Mouse (Mus musculus): ENCODE data around the gene Ncstn.

DNA sequence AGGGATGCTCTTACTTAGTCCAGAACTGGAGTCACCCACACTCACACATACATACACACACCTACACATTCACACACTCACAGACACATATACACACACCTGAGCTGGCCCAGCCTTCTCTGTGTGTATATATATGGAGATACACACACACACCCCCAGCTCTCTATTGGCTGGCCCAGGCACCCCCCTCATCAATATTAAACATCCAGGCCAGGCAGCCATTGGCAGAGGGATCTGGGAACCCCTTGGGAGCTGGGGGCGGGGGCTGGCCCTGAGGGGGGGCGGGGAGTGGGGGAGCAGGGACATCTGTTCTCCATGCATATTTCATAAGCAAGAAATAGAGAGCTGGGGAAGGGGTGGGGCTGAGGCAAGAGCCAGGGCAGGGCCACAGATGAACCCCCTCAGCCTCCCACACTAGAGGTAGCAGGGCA lies 25.1 kb downstream of the Ncstn start, which contains the start of gene Nhlh1:
- no peak for TF ChIP-seq CTCF (conservative IDR thresholded peaks at IDR 0.05; ENCODE audit: low read length)
- TF ChIP-seq POU5F1 (IDR thresholded peaks at IDR 0.05; ENCODE audit: borderline replicate concordance, low read length) = no peak
